Mouse (Mus musculus): ENCODE measurements at regions not wholly inside any gene's neighbourhood (a gene's known extent, or its start where the extent isn't known, plus 50 kb on each side); places are given as distances from the start of the nearest gene placed in this dataset.
A peak's percentile ranks its signal among the peaks of the same experiment; 100 is the strongest.

GRCm38 (mm10) chr1:61277170-61277710, 299.5 kb downstream of the Icos start:
- peak; percentile 3 for DNase-seq

DNA sequence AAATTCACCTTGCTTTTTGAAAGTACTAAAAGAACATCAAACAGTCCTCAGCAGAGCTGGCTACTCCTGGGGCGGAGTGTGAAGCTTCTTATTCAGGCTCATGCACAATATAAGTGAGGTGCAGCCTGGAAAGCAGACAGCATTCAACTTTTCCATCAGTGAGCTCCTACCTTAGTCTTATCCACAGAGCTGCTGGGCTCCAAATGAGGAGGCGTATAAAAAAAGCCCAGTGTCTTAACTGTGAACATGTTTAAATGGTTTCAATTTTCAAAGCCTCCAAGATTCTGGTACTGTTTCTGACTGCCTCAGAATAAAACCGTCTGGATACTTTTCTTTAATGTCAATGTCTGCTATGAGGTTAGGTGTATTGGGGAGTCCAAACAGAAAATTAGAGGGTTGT, 310.5 kb downstream of the Icos start:
- DNase-seq = no peak

DNA sequence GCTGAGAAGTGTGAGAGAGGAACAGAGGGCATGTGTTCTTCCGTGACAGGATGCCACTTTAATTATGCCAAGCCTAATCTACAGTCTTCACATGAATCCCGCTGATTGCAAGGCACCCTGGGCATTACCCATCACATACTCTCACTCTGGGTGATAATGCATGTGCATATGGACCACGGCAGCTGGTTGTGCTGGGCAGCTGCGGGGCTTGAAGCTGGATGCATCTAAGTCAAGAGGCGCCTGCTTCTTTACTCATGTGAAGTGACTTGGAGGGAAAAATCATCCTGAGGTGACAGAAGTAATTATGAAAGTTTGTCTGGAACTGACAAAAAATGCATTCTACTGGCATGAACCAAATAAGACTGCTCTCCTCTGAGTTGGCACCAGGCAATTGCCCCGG, 311.2 kb downstream of the Icos start:
- DNase-seq = no peak

DNA sequence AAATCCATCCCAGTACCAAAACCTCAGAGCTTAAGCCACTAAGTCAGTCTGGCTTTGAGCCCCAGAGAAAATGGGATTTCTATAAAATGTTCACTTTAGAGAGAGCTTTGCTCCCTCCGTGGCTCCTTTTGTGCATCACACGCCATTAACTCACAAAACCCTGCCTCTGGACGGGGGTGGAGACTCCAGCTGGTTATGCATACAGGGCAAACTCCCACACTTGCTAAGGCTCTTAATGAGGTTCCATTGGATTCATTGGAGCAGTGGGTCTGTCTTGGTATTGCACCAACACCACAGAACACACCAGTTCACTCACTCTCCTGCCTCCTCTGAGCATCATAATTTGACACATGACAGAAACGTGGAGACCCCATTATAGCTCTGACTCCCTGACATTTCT, 311.8 kb downstream of the Icos start:
- DNase-seq = no peak

GRCm38 (mm10) chr1:61293106-61293505, 315.4 kb downstream of the Icos start:
- DNase-seq = no peak

DNA sequence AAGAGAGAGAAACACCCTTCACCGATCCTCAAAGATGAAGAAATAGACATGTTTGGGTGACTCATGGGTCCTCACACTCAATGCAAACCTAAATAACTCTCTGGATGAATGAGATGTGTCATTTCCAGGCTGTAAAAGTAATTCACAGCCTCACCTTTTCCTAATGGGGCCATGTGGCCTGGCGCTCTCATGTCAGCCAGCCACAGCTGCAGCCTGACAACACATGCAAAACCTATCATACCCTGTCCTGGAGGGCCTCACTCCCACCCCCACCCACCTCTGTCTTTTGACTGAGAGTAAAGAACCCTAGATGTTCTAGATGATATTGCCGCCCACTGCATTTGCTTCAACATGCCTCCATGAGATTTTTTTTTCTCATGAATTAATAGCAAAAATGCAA, 317.5 kb downstream of the Icos start:
- DNase-seq = no peak

GRCm38 (mm10) chr1:61296831-61297230, 319.1 kb downstream of the Icos start:
- DNase-seq = no peak

GRCm38 (mm10) chr1:61297361-61297760, 319.6 kb downstream of the Icos start:
- no peak for DNase-seq

GRCm38 (mm10) chr1:61298064-61298463, 320.3 kb downstream of the Icos start:
- DNase-seq = peak; percentile 20

DNA sequence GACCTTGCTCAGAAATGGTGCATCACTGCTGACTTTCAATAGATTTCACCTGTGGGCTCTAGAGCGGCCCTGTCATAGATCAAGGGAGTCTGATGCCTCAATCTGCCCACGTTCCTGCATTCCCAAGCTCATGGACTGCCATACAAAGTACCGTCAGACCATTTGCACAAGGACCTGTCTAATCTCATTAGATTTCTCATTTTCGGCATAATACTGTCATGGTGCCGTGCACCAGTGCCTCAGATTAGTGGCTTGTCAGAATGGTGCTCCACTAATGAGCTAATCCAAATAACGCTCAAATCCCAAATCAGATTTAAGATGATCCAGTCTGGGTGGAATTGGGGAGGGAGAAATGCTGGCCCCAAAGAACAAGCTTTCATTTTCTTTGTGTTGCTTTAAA, 321.1 kb downstream of the Icos start:
- DNase-seq = no peak

- DNase-seq = no peak
Observed at GRCm38 (mm10) chr1:61300491-61300890, 322.8 kb downstream of the Icos start.

- no peak for DNase-seq
Observed at GRCm38 (mm10) chr1:61301041-61302030, 323.6 kb downstream of the Icos start.

GRCm38 (mm10) chr1:61302570-61303071, 324.9 kb downstream of the Icos start:
- DNase-seq = no peak

DNA sequence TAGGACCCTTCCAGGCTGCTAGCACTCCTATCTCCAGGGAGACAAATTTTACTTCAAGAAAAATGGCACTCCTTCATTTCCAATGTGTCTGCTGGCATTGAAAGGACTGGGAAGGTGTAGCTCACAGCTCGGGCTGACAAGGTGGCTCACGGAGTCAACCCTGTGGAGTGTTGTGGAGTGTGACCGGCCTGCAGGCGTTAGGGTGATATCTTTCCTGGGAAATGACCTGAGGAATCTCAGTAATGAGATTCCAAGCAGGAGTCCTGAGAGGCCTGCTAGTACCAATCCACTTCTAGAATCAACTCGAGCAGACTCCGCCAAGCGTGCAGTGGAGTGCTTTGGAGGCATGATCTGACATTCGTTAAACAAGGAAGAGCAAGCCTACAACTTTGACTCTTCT, 328.6 kb downstream of the Icos start:
- DNase-seq = no peak

DNA sequence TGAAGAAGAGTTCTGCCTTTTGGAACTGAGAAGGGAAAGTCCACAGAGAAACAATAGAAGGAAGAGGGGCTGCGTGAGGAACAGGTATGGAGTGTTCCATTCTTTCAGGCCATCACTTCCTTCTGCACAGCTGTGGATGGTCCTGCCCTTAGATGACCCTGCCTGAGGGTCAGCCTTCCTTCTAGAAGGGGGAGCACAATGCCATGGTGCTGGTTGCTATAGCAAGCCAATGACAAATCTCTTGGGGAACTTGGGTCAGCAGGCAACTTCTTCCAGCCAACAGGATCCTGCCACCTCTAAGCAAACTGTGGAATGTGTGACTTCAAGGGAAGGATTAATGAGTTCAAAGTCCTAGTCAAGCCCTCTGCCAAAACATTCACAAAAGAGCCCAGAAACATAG, 329.1 kb upstream of the Pard3b start:
- DNase-seq = peak; percentile 42

DNA sequence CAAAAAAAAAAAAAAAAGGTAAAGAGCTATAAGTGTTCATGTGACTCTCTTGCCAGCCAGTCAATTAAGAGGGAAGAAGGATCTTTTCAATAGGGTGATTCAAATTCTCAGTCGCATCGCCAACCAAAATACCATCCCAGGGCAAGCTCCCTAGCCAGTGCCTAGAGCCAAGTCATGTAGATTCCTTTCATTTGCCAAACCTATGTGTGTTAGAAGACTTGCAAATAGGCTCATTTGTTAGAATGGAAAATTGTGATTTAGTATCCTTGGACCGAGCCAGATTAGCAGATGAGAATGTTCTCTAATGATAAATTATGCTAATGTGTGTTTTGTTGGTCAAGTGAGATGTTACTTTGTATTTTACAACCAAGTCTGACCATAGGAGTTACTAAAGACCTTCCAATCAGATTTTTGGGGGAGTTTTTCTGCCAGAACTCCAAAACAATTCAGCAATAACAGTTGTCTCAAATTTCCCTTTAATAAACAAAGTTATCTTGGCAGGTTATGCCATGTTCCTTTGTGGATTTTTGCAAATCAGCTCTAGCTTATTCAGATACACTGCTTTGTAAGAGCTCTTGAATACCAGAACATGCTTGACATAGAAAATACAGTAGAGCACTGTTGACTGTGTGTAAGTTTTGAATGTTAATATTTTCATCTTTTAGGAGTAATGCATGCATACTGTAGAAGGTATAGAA, 328.4 kb upstream of the Pard3b start:
- DNase-seq = no peak

GRCm38 (mm10) chr1:61310761-61311090, 327.9 kb upstream of the Pard3b start:
- no peak for DNase-seq

GRCm38 (mm10) chr1:61313196-61313595, 325.4 kb upstream of the Pard3b start:
- DNase-seq = no peak

DNA sequence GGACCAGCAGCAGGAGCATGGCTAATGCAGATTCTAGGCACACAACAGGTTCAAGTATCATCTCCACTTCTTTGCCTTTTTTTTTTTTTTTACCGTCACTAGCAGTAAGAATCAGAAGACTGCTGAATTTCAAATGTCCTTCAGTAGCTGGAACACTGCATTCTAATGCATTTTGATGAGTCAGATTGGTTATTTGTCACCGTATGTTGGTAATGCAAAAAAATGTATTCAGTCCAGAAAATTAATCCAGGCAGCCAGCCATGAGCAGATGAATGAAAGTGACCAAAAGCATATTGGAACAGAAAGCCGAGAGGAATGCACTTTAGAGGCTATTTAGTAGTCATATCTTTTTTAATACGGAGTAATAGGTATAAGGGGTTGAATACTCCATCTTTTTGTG, 322.4 kb upstream of the Pard3b start:
- no peak for DNase-seq

GRCm38 (mm10) chr1:61316736-61317135, 321.9 kb upstream of the Pard3b start:
- peak; percentile 20 for DNase-seq

GRCm38 (mm10) chr1:61318042-61318441, 320.6 kb upstream of the Pard3b start:
- no peak for DNase-seq

- no peak for DNase-seq
Observed at GRCm38 (mm10) chr1:61321513-61322145, 317.0 kb upstream of the Pard3b start.

DNA sequence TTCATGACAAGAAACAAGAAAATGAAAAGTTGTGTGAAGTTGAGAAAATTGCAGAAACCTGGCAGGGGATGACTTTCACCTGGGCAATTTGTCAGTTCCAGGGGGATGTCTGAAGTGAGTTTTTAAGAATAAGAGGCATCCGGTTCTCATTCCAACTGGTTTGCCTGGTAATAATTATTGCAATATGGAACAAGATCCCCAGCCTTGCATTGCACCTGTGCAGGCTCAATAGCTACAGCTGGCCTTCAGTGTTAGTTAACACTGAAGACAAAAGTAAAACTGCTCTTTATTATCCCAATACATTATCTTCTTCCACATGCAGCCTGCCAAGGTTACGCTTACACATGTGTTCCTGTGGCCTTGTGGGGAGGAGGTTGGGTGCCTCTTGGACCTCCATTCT, 307.2 kb upstream of the Pard3b start:
- DNase-seq = no peak
